Mouse (Mus musculus) CH12F3 (cell line): ENCODE measurements around the gene Plin1.

Experiments used
- in situ Hi-C: fragments of 300-500 bp; cut with MboI; formaldehyde crosslinking; loops from 2 replicates; pipeline ENCODE4 v1.14.3; 2020; ENCODE audit warnings: low sequenced_read_pairs

Gene Plin1

DNA sequence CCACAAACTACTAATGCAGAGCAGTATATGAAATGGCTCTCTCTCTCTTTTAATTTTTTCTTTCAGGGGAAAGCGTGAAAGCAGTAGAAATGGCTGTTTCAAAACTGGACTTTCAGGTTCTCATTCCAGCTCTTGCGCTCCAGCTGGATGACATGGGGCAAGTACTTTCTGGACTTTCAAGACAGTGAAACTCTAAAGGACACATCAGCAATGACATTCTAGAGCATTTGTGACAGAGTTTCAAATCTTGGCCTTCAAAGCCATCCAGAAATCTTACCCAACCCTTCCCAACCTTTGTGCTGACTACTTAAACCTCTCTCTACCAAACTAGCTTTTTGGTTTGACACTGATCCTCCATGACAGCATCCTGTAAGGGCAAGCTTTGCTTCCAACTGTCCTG lies 6.2 kb upstream of the Plin1 start:
- in situ Hi-C loops, result no loop called here

DNA sequence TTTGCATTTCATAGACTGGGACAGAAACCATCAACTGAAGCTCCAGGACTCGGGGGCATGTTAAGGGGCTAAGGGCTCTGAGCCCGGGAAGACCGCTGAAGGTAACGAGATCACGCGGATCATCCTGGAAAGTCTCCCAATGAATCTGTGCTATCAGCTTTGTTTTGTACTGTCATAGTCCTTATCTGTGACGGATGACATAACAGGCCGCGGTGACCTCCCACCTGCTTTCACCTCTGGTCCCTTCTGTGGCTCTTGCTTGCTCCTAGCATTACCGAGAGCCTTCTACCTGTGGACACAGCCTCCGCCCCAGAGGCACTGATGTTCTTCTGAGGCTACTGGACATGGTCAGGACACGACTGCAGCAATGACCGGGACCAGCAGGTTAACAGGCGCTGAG lies 3.8 kb upstream of the Plin1 start:
- in situ Hi-C loops, result no loop called here

DNA sequence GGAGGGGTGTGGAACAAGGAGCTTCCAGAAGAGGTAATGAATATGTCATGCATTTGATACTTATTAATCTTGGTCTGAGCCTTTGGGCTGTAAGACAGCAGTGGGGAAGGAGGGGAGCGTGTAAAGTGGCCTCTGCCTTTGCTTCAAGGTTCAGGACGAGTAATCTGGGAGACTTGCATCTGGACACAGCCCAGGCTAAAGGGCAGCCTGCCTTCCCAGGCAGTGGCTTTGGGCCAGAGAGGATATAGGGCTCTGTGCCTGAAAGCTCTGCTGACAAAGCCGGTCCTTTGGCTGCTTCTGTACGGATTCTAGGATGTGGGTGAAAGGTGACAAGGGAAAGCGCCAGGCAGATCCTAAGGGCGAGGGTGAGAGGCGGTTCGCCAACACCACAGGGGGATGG lies 1.9 kb upstream of the Plin1 start:
- in situ Hi-C loops, result no loop called here

DNA sequence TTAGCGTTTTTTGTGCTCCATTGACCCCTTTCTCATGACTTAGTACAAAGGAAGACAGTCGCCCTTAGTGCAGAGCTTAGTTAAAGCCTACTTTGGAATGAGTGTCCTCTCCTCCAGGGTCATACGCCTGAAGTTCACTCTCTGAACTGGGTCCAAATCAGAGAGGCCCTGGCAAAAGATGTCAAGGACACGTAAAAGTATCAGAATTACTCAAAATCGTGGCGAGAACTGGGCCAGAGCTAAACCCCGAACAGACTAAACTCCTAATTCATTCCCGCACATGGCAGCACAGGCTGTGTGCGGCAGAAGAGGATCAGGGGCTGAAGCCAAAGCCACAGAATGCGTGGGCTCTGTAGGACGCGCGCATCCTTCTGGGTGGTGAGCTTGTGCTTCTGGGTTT lies 1.3 kb downstream of the Plin1 start:
- in situ Hi-C loops, result no loop called here

DNA sequence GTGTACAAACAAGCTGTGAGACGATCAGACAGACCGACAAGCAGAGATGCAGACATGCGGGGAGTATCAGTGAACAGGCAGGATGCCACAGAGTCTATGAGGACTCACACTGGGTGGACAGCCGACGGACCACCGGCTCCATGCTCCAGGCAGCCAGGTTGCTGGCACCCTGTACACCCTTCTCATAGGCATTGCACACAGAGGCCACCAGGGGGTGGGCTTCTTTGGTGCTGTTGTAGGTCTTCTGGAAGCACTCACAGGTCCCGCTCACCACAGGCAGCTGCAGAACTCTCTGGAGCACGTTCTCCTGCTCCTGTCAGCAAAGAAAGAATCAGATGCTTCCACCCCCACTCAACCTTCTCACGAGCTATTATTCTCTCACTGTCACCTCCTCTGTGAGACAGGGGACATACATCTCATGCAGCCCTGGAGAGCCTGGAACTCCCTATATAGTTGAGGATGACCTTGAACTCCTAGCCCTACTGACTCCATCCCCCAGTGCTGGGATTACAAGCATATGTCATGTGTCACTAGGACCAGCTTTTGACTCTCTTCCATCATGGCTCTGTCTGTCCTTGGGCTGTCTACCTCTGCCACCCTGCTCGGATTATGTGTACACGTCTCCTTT lies 2.8 kb downstream of the Plin1 start:
- in situ Hi-C loops, result no loop called here

DNA sequence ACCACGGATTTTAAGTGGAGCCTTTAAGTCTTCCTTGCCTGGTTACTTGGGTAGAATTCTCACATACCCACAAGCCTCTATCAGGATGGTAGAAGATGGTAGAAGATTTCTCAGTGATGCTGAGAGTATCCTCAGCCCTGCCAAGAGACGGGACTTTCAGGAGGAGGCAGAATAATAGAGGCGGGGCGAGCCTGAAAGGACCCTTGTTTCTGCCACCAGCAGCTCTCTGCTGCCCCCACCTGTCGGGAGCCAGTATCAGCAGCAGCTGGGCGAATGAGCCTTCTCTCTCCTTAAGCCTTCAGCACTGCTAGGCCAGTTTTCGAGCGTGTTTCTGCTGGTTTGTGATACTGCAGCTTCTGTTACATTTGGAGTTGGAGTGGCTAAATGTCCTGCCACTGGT lies 3.5 kb downstream of the Plin1 start:
- in situ Hi-C loops, result no loop called here

DNA sequence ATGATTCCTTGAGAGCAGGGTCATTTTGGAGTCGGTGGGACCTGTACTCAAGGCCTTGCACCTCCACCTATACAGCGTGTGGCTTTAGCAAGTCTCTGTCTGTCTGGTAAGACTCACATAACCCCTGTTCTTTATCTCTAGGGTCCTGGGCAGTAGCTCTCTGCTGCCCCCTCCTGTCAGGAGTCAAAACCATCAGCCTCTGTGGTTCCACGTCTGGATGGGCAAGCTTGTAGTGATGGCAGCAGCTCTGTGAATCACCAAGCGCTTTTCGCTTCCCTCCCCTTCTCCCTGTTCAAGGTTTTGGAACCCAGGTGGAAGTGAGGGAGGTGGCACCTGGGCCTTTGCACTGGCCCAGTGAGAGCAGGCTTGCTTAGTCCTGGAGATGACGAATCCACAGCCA lies 4.5 kb downstream of the Plin1 start:
- in situ Hi-C loops, result no loop called here

DNA sequence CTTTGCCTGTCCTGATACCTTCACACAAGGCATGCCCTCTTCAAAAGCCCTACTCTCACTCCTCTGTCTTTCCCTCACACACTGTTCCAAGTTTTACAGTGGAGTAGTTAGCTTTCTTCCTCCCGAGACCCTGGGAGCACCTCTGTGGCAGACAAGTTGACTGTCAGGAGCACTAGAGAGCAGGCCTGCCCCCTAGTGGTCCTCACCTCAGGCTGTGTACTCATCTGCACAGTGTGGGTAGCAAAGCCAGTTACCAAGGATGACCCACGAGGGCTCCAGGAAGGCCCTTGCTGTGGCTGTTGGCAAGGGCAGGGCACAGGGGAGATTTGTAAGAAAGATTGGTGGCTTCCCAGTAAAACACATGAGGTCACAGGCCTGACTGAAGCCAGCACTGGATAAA lies 5.6 kb downstream of the Plin1 start:
- in situ Hi-C loops, result no loop called here

DNA sequence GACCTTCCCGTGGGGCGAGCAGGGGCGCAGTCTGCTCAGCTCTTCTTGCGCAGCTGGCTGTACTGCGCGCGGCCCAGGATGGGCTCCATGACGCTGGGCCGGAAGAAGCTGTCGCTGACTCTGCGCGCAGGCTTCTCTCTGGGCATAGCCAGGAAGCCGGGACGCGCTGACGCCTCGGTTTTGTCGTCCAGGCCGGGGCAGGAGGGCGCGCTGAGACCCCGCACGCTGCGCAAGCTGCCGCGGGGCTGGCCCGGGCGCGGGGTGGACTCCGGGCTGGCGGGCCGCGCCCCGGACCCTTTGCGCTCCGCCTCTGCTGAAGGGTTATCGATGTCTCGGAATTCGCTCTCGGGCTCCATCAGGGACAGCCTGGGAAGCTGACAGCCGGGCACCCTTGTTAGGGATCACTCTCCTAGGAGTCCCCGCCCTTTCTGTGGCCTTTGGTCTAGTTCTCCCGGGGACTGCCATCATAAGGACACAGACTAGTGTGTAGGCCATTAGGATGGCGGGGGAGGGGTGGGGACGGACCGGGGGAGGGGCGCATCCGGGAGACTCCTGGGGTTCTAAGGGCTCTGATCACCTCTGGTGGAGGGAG lies 11.2 kb downstream of the Plin1 start:
- in situ Hi-C loops, result no loop called here

DNA sequence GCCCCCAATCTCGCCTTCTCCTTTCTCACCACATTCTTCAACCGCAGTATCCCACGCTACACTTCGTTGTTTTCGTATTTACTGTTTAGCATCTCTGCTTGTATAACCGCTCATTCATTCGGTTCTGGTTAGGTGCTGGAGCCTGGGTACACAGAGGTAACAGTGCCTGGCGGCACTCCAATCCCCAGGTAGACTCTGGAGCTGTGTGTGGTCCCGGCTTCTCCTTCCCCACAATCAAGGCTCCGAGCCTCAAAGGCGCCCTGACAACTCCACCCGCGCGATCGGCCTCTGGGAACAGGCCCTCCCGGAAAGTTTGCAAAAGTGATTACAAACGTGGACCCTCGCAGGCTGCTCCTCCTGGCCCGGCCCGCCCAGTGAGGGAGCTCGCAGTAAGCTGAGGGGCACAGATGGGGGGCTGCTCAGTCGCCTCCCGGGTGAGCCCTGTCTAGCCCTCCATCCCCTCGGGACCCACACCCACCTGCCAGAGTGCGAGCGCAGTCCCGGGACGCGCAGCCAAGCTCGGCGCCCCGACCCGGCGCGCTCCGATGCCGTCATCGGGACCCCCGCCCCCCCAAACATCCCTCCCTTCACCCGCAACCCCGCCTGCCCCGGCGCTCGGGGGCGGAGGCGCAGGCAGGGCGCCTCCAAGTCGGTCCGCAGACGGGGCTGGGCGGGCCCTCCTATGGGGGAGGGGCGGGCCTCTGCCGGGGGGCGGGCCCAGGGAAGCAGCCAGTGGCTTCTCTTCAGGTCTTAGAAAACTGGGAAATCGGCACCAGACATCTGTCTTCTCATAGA lies 17.3 kb downstream of the Plin1 start, which contains the start of gene Kif7:
Gene Kif7, minus strand, starts transcription at position 534 of the 795 bp plus-strand sequence.
- in situ Hi-C loops, result no loop called here

DNA sequence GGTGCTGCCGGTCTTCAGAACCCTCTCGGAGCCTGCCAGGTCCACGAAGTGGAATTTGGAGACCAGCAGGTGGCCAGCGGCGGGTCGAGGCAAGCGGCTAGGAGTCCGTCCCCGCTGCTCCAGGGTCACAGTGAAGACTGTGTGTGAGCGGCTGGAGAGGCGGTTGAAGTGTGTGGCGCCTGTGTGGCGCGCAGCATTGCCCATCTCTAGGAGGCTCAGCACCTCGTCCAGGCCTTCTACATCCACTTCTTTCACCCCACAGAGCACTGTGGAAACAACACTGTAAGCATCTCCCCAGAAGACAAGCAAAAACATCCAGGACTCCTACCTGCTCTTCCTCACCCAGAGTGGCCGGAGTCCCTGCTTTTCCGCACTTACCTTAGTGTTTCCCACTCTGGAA lies 21.9 kb downstream of the Plin1 start:
- in situ Hi-C loops, result no loop called here

DNA sequence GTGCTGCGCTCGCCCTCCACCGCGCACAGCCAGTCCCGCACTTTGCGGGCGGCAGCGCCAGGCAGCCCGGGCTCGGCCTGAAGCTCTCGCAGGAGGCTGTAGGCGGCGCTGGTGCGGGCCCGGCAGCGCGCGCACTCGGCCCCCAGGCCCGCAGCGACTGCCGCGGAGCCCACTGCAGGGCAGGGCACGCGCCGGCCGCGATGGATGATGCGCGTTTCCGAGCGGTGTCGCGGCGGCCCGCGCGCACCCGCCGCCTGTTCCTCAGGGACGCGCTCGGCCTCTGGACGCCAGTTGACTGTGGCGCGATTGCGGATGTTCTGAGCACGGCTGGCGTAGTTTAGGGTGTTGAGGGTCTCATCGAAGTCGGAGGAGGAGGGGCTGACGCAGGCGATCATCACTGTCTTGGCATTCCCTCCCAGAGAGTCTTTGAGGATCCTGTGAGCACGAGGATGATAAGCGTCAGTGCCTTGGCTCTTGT lies 22.5 kb downstream of the Plin1 start:
- in situ Hi-C loops, result no loop called here

DNA sequence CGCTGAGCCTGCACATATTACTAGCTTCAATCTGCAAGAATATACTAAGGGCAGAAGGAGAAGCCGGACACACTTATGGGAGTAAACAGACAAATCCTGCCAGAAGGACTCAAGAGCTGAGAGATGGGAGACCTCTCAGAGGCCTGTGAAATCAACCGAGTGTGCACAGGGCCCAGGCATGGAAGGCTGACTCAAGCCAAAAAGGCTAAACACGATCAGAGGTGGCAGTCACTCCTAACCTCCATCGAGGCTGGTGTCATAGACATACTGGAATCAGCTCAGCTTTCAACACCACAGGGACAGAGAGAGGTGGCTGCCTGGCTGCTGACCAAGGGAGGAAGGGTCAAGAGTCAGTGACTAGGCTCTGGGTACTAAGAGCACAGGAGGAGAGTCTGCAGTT lies 27.5 kb downstream of the Plin1 start:
- in situ Hi-C loops, result no loop called here

DNA sequence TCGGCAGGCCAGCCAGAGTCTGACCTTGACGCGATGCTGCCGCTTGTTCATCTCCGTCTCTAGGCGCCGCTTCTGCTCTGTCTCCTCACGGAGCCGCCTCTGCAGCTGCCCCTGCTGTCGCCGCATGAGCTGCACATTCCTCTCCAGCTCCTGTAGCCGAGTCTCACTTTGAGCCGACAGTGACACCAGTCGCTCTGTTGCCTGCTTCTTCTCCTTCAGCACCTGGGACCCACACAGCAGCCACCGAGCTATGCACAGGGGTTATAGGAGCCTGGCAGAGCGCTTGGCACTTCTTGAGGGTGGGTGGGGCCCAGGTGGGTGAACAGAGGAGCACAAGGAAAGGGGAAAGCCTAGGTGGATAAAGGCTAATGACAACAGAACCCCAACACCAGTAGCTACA lies 29.9 kb downstream of the Plin1 start:
- in situ Hi-C loops, result no loop called here

DNA sequence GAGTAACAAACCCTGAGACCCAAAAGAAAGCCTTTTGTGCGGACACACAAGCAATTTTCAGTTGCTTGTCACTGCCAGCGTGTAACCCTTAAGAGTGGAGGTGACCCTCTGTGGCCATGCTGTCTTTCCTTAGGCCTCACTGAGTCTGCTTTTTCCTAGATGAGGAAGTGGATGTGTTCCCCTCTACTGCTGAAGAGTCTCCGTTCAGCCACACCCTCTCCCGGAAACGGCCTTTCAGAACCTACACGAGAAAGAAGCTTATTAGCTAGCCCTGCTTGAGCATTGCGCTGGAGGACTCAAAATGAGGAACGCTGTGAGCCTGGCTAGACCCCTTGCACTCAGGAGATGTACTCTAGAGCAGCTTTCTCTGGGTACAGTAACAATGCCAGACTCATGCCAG lies 36.2 kb downstream of the Plin1 start:
- in situ Hi-C loops, result no loop called here

DNA sequence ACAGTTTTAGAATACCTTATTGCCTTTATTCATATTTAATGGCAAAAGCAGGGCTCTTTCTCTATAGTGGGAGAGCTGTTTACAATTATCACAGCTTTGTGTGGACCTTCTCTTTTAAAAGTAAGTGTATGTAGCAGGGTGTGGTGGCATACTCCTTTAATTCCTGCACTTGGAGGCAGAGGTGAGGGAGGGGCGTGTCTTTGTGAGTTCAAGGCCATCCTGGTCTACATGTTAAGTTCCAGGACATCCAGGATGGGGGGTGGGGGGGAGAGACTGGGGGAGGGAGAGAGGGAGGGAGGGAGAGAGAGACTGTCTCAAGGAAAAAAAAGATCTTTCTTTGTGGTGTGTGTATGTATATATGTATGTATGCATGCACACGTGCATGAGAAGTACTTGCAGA lies 52.5 kb downstream of the Plin1 start:
- in situ Hi-C loops, result no loop called here

DNA sequence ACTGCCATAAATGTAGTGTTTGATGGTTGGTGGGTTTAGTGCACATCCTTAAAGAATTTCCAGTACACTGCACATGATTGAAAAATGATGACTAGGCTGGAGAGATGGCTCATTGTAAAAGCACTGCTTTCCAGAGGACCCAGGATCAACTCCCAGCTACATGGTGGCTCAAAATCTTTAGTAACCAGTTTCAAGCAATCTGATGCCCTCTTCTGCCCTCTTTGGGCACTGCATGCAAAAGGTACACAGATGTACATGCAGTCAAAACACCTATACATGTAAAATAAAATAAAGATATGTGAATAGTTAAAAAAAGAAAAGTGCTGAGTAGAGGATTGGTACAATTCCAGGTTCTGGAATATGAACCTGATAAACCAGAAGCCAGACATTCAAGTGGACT lies 53.5 kb downstream of the Plin1 start:
- in situ Hi-C loops, result no loop called here

DNA sequence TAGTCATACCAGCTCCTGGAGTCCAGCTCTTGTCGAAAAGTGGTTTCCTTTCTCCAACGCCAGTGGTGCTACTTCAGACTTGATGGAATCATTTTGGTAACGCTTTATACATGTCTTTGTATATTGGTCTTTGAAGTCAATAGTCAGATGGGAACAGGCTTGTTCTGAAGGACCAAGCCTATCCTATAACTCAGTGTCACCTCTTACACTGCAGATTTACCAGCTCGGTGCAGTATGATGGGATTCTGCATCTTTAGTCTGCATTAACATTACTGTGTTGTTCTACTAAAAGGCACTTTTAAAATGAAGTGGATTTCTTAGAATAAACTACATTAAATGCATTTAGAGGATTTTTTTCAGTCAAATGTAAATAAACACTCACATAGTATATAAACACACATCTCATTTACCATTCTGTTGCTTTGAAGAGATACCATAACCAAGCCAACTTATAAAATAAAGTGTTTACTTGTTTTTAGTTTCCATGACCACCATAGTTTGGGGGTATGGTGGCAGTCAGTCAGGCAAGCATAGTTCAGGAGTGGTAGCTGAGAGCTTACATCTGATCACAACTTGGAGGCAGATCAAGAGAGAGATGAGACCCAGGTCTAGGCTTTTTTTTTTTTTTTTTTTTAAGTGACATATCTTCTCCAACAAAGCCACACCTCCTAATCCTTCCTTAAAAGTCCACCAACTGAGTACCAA lies 61.7 kb downstream of the Plin1 start:
- in situ Hi-C loops, result no loop called here
